Mouse (Mus musculus) kidney, embryonic 14.5 days (tissue): ENCODE measurements around the gene Mpdu1. TPM values are rescaled to one million over a fixed set of nuclear protein-coding genes. Genes with fewer than 3 reads are reported as not detected.

Experiments
- ATAC-seq: fragments of 200-750 bp; cut with Nextera tagmentation; 2 replicates; pipeline ENCODE4 v1.8.0; 2017; ENCODE audit warnings: moderate number of reproducible peaks, mild to moderate bottlenecking, moderate TSS enrichment, moderate library complexity; ENCODE audit not compliant: low FRiP score, low TSS enrichment
- H3K27ac ChIP-seq: fragments of 300-500 bp; sonication (generic); 2 replicates; pipeline ENCODE4 v1.5.1; 2014; ENCODE audit warnings: low read depth, mild to moderate bottlenecking, low read length, moderate library complexity, mixed read lengths
- H3K27me3 ChIP-seq: fragments of 300-500 bp; sonication (generic); 2 replicates; pipeline ENCODE4 v1.6.1; 2014; ENCODE audit warnings: mild to moderate bottlenecking, low read length; ENCODE audit not compliant: control insufficient read depth, insufficient read depth
- H3K36me3 ChIP-seq: fragments of 300-500 bp; sonication (generic); 2 replicates; pipeline ENCODE4 v1.6.1; 2014; ENCODE audit warnings: low read length, mixed read lengths; ENCODE audit not compliant: control insufficient read depth, insufficient read depth
- H3K4me1 ChIP-seq: fragments of 300-500 bp; sonication (generic); 2 replicates; pipeline ENCODE4 v1.6.1; 2014; ENCODE audit warnings: low read length, mixed read lengths; ENCODE audit not compliant: control insufficient read depth, insufficient read depth
- H3K4me2 ChIP-seq: fragments of 300-500 bp; sonication (generic); replicated peaks from 2 replicates; pipeline ENCODE4 v1.6.1; 2014; ENCODE audit warnings: low read depth, mild to moderate bottlenecking, low read length
- H3K4me3 ChIP-seq: fragments of 300-500 bp; sonication (generic); 2 replicates; pipeline ENCODE4 v1.5.1; 2014; ENCODE audit warnings: mild to moderate bottlenecking, low read length
- H3K9ac ChIP-seq: fragments of 300-500 bp; sonication (generic); 2 replicates; pipeline ENCODE4 v1.6.1; 2014; ENCODE audit warnings: low read depth, mild to moderate bottlenecking, low read length, moderate library complexity
- H3K9me3 ChIP-seq: fragments of 300-500 bp; sonication (generic); 2 replicates; pipeline ENCODE4 v1.6.1; 2016; ENCODE audit warnings: low read length; ENCODE audit not compliant: control insufficient read depth
- WGBS: fragments of 180-500 bp; shearing (Covaris S2); extraction: QIAGEN DNeasy Blood & Tissue Kit; methylation state at CpG from one replicate; pipeline ENCODE4 v1.1.7; 2014; 5-methylcytosine and 5-hydroxymethylcytosine counted together
- polyA plus RNA-seq: library from polyadenylated mRNA; unstranded; fragments of >200 nt; fragmentation: Nextera tagmentation; extraction: Ambion mirVana; gene quantifications from 2 replicates; pipeline ENCODE4 v1.2.1, GENCODE M21; 2014

Gene Mpdu1
- polyA plus RNA-seq: 42.3 and 71.8 TPM in 2 replicates

DNA sequence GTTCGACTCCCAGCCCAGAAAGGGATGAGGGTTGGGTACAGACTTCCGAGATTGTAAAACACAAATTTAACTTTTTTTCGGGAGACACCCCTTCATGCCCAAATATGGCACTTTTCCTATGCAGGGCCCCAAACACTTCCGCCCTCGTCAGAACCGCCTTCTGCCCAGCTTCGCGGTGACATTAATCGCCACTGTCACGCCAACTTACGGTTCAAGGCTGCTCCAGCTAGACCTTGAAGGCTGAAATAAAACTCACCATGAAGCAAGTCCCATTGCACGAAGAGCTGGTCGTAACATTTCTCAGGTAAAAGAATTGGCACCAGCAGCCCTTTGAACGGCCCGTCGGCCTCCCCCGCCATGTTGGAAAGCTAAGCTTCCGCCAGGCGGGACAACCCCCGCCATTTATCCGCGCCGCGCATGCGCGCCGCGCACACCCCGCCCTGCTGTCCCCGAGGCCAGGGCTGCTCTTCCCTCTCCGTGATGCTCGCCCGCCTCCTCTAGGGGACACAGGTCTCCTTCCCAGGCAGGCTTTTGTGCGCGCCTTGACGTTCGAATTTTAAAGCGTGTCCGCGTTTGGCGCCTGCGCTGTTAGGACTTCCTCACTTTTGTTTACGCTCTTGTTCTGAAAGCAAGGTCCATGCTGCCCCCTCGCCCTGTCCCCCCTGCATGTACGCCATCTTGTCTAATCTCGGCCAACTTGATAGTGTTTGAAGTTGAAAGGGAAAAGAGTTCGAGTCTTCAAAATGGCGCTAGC lies at the start of gene Mpdu1:
Gene Mpdu1, minus strand, starts transcription at position 430 of the 754 bp plus-strand sequence.
- H3K27ac ChIP-seq: peak within 1 kb of the TSS; percentile 99
- H3K36me3 ChIP-seq: peaks cover 50% of the 10 kb centered on the region
- H3K4me2 ChIP-seq: peak within 1 kb of the TSS; percentile 54
- H3K9me3 ChIP-seq: no peaks in the 10 kb centered on the region
- H3K4me1 ChIP-seq: peaks cover 5% of the 10 kb centered on the region; the same call in 1 of the 2 replicates
- peak within 1 kb of the TSS; percentile 68 for H3K9ac ChIP-seq
- peak within 1 kb of the TSS; percentile 56 for H3K4me3 ChIP-seq
- WGBS: under 1% methylated on average over 48 of the region's 48 CpGs
- H3K27me3 ChIP-seq: no peaks in the 10 kb centered on the region
- ATAC-seq: peak; percentile 96

GRCm38 (mm10) chr11:69711082-69711481 lies 48.6 kb upstream of the Mpdu1 start:
- Histone ChIP-seq H3K9me3 (no peaks in the 10 kb centered on the region), H3K9ac (no peak overlapping the region), H3K27ac (no peak overlapping the region), H3K36me3 (no peaks in the 10 kb centered on the region), H3K27me3 (no peaks in the 10 kb centered on the region), H3K4me1 (peaks cover 18% of the 10 kb centered on the region), H3K4me3 (no peak overlapping the region), H3K4me2 (no peak overlapping the region)
- WGBS: 70% methylated on average over 2 of the region's 2 CpGs
- no peak for ATAC-seq

GRCm38 (mm10) chr11:69710470-69710869 lies 48.0 kb upstream of the Mpdu1 start:
- peaks cover 12% of the 10 kb centered on the region; the same call in 1 of the 2 replicates for H3K4me1 ChIP-seq
- 80% methylated on average over 3 of the region's 3 CpGs for WGBS
- ATAC-seq: no peak
- no peak overlapping the region for H3K4me2 ChIP-seq
- H3K36me3 ChIP-seq: no peaks in the 10 kb centered on the region
- H3K9me3 ChIP-seq: no peaks in the 10 kb centered on the region
- H3K27ac ChIP-seq: no peak overlapping the region
- H3K4me3 ChIP-seq: no peak overlapping the region
- no peaks in the 10 kb centered on the region for H3K27me3 ChIP-seq
- no peak overlapping the region for H3K9ac ChIP-seq

DNA sequence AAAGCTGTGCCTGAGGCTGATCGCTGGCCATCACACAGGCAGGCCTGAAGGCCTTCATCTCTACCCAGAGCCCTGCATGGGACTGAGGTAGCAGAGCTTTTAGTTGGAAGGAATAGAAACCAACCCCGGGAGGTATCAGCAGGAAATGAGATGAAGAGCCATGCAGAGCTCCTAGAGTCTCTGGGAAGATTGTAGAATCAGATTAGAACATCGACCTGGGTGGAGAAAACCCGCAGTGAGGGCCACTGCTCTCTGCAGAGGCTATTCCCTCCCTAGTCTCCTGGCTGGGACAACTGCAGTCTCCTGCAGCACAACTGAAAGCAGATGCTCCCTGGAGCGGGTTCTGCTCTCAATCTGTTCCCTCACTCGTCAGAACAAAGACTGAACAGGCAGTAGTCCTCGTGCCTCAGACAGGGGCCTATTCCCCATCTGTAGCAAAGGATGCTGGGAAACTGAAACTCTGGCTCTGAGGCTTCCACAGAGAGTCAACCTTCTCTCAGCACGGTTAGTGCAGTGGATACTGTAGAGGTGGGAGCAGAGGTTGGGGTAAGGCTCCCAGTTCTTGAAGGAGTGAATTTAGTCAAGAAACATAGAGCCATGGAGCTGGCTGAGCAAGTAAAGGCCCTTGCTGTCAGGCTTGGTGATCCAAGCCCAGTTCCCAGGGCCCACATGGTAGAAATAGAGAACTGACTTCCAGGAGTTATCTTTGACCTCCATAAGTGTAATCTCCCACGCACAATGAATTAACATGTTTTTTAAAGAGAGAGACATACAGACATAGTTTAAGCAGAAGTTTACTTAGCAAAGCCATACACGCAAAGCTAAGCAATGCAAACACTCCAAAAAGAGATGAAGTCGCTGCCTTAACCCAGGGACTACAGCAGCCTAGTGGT lies 47.4 kb upstream of the Mpdu1 start:
- Histone ChIP-seq H3K4me1 (peaks cover 7% of the 10 kb centered on the region; the same call in 1 of the 2 replicates), H3K36me3 (no peaks in the 10 kb centered on the region), H3K27ac (no peak overlapping the region), H3K27me3 (no peaks in the 10 kb centered on the region), H3K9me3 (no peaks in the 10 kb centered on the region), H3K4me3 (no peak overlapping the region), H3K9ac (no peak overlapping the region), H3K4me2 (no peak overlapping the region)
- no peak for ATAC-seq
- WGBS: 57% methylated on average over 11 of the region's 11 CpGs

- H3K27ac ChIP-seq: no peak overlapping the region
- no peak overlapping the region for H3K4me3 ChIP-seq
- H3K9ac ChIP-seq: no peak overlapping the region
- H3K9me3 ChIP-seq: no peaks in the 10 kb centered on the region
- ATAC-seq: no peak
- H3K4me2 ChIP-seq: no peak overlapping the region
- H3K4me1 ChIP-seq: no peaks in the 10 kb centered on the region
- WGBS: 70% methylated on average over 3 of the region's 3 CpGs
- no peaks in the 10 kb centered on the region for H3K27me3 ChIP-seq
- H3K36me3 ChIP-seq: no peaks in the 10 kb centered on the region
Measured at GRCm38 (mm10) chr11:69708614-69709265, 46.3 kb upstream of the Mpdu1 start.

DNA sequence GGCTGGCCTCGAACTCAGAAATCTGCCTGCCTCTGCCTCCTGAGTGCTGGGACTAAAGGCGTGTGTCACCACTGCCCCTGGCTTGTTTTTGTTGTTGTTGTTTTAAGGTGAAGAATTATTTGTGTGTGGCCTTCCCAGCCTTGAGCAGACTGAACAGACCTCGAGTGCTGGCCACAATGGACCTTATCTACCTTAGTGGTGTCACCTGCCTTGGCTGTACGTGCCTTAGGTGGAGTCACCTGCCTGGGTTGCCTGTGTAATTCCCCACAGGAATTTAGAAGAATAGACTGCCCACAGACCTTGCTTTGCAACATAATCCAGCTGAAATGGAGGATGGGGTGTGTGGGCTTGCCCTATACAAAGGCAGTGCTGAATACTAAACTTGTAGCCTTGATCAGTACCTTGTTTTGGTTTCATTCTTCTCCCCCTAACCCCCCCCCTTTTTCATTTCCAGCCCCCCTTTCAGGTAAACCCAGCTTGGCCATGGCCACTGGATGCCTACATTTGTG lies 45.5 kb upstream of the Mpdu1 start:
- no peaks in the 10 kb centered on the region for H3K27me3 ChIP-seq
- H3K4me3 ChIP-seq: no peak overlapping the region
- H3K4me1 ChIP-seq: no peaks in the 10 kb centered on the region
- WGBS: 93% methylated on average over 4 of the region's 4 CpGs
- H3K36me3 ChIP-seq: no peaks in the 10 kb centered on the region
- ATAC-seq: no peak
- H3K9me3 ChIP-seq: no peaks in the 10 kb centered on the region
- H3K4me2 ChIP-seq: no peak overlapping the region
- no peak overlapping the region for H3K27ac ChIP-seq
- H3K9ac ChIP-seq: no peak overlapping the region

GRCm38 (mm10) chr11:69707480-69707847 lies 45.0 kb upstream of the Mpdu1 start:
- no peaks in the 10 kb centered on the region for H3K9me3 ChIP-seq
- no peak overlapping the region for H3K4me2 ChIP-seq
- no peaks in the 10 kb centered on the region for H3K4me1 ChIP-seq
- ATAC-seq: no peak
- no peak overlapping the region for H3K9ac ChIP-seq
- WGBS: 92% methylated on average over 4 of the region's 4 CpGs
- H3K36me3 ChIP-seq: no peaks in the 10 kb centered on the region
- H3K27me3 ChIP-seq: no peaks in the 10 kb centered on the region
- H3K4me3 ChIP-seq: no peak overlapping the region
- no peak overlapping the region for H3K27ac ChIP-seq

DNA sequence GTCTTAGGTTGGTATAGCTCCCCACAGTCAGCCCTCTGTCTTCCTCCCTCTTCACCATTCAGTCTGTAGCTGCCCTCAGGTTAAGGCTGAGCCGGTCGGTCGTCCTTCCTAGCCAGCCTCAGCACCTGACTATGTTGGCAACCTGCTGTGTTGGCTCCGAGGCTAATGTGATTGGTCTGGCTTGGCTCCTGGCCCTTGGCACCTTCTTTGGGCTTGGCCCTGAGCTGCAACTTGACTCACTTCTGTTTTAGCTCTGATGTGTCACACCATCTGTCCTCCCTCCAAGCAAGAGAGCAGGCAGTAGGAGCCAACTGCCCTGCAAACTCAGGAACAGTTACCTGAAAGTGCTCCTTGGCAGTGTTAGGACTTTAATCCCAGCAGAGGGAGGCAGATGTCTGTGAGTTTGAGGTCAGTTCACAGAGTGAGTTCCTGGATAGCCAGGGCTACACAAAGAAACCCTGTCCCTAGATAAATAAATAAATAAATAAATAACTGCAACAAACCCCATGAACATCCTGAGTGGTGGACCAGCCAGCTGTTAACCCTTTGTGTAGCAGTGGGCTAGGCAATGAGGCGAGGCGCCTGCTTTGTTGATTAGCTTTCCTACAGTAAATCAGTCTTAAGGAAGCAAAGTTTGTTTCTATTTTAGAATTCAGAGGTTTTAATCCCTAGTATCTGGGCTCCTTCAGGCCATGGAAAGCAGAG lies 44.5 kb upstream of the Mpdu1 start:
- H3K27ac ChIP-seq: no peak overlapping the region
- 54% methylated on average over 6 of the region's 6 CpGs for WGBS
- H3K4me2 ChIP-seq: no peak overlapping the region
- no peaks in the 10 kb centered on the region for H3K36me3 ChIP-seq
- no peak overlapping the region for H3K9ac ChIP-seq
- no peaks in the 10 kb centered on the region for H3K4me1 ChIP-seq
- no peak overlapping the region for H3K4me3 ChIP-seq
- H3K27me3 ChIP-seq: no peaks in the 10 kb centered on the region
- ATAC-seq: no peak
- no peaks in the 10 kb centered on the region for H3K9me3 ChIP-seq
